Mouse (Mus musculus): ENCODE measurements around the gene Olfr103.

Gene Olfr103

GRCm38 (mm10) chr17:37339598-37339997 is at the start of gene Olfr103:
Olfr103 (minus strand) TSS chr17:37339698.
- DNase-seq (ENCODE audit: low spot score): no peak

- DNase-seq (ENCODE audit: low spot score): no peak
These were observed 39.2 kb upstream of the Olfr103 start, which contains the start of gene Olfr105-ps for GRCm38 (mm10) chr17:37378733-37379132. Olfr105-ps (plus strand) TSS chr17:37379033.

- DNase-seq (ENCODE audit: low spot score): no peak
These were observed 19.8 kb upstream of the Olfr103 start, which contains the start of gene Olfr104-ps for GRCm38 (mm10) chr17:37359282-37359681. Olfr104-ps (plus strand) TSS chr17:37359582.

GRCm38 (mm10) chr17:37316954-37317353 is 22.5 kb downstream of the Olfr103 start, which contains the start of gene Olfr102:
Olfr102 (minus strand) TSS chr17:37317054.
- no peak for DNase-seq (ENCODE audit: low spot score)

DNA sequence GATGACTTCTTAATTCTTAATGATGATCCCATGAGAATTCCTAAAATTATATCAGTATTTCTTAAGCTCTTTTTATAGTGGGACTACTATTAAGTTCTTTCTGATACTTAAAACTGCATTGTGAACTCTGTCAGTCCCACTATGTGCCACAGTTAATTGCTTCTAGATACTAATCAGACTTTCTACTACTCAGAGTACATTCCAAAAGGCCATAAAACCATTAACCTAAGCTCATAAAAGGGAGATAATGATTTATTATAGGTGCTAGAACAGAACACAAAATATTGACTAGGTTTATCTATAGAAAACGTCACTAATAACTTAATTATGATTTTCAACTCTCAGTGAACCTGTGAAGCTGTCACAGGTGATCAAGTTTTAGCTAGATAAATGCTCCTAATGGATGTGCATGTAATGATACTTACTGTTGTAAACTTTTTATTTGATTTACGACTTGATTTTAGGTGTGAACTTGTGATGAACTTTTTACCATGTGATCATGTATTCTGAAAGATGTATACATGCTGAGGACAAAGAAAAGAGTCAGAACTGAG is 29.3 kb downstream of the Olfr103 start:
- DNase-seq (ENCODE audit: low spot score): no peak

DNA sequence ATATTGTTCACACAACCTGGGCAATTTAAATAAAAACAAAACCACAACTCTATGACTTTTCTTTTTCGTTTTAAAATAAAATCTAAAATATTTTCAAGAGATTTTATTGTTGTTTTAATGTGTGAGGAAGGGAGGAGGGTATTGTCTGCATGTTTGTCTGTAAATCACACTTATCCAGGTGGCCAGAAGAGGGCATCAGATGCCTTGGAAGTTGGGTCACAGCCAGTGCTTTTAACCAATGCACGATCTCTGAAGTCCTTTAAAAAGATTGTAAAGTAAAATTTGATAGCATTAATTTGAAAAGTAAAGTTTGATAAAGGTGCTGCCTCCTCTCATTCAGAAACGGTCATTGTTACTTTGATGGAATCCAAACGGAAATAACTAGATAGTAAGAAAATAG is 31.0 kb downstream of the Olfr103 start:
- no peak for DNase-seq (ENCODE audit: low spot score)

- no peak for DNase-seq (ENCODE audit: low spot score)
These were observed 35.3 kb downstream of the Olfr103 start, which contains the start of gene Olfr101 for GRCm38 (mm10) chr17:37304213-37304612. Olfr101 (minus strand) TSS chr17:37304313.
